Mouse (Mus musculus) liver, embryonic 14.5 days (tissue): ENCODE data around the gene Lzts2. TPM values are rescaled to one million over a fixed set of nuclear protein-coding genes. Genes with fewer than 3 reads are reported as not detected.

ENCODE experiments used
- ATAC-seq: fragments of 200-750 bp; cut with Nextera tagmentation; 2 replicates; pipeline ENCODE4 v1.8.0; 2017; ENCODE audit warnings: moderate number of reproducible peaks, mild to moderate bottlenecking, moderate library complexity; ENCODE audit not compliant: insufficient read depth
- DNase-seq, 3 experiments: peaks; one replicate each; pipeline ENCODE4 v3.0.0-alpha.2; 2012 to 2013; ENCODE audit warnings: low read depth in 3 of 3, low spot score in 3 of 3
- H3K27ac ChIP-seq: fragments of 300-500 bp; sonication (generic); 2 replicates; pipeline ENCODE4 v1.5.1; 2014; ENCODE audit warnings: moderate library complexity, mild to moderate bottlenecking, control low read depth, inconsistent platforms
- H3K27me3 ChIP-seq: fragments of 300-500 bp; sonication (generic); 2 replicates; pipeline ENCODE4 v1.6.1; 2014; ENCODE audit warnings: mild to moderate bottlenecking, low read length, moderate library complexity; ENCODE audit not compliant: control insufficient read depth, insufficient read depth
- H3K36me3 ChIP-seq: fragments of 300-500 bp; sonication (generic); replicated peaks from 2 replicates; pipeline ENCODE4 v1.6.1; 2014; ENCODE audit warnings: low read depth; ENCODE audit not compliant: control insufficient read depth, insufficient read depth
- H3K4me1 ChIP-seq, 2 experiments: fragments of 200-500 bp in 1 of 2; fragments of 300-500 bp in 1 of 2; sonication (generic) in 1 of 2; replicated peaks; 2 replicates each; pipeline ENCODE4 v1.6.1; 2012 to 2014; ENCODE audit warnings: antibody characterized with exemption in 1 of 2, inconsistent platforms in 1 of 2, low read length in 1 of 2; ENCODE audit not compliant: control insufficient read depth in 2 of 2, insufficient read depth in 2 of 2
- H3K4me2 ChIP-seq: fragments of 300-500 bp; sonication (generic); 2 replicates; pipeline ENCODE4 v1.6.1; 2014; ENCODE audit warnings: low read depth, mild to moderate bottlenecking, control low read depth, moderate library complexity
- H3K4me3 ChIP-seq, 2 experiments: fragments of 200-500 bp in 1 of 2; fragments of 300-500 bp in 1 of 2; sonication (generic) in 1 of 2; 2 replicates each; pipeline ENCODE4 v1.5.1; 2012 to 2014; ENCODE audit warnings: low read depth in 2 of 2, low read length in 2 of 2, mild to moderate bottlenecking in 2 of 2, control low read depth in 1 of 2, inconsistent platforms in 1 of 2, moderate library complexity in 1 of 2; ENCODE audit not compliant: insufficient read depth in 1 of 2
- H3K9ac ChIP-seq: fragments of 300-500 bp; sonication (generic); replicated peaks from 2 replicates; pipeline ENCODE4 v1.6.1; 2014; ENCODE audit warnings: mild to moderate bottlenecking, control low read depth, moderate library complexity
- H3K9me3 ChIP-seq: fragments of 300-500 bp; sonication (generic); 2 replicates; pipeline ENCODE4 v1.6.1; 2016; ENCODE audit warnings: low read length, mixed read lengths; ENCODE audit not compliant: control insufficient read depth
- CTCF ChIP-seq: IDR thresholded peaks from 2 replicates; pipeline ENCODE4 v1.5.1; 2016; ENCODE audit warnings: antibody characterized with exemption, low read depth, control low read depth
- EP300 ChIP-seq: IDR thresholded peaks from 2 replicates; pipeline ENCODE4 v1.6.1; 2016; ENCODE audit warnings: antibody characterized with exemption, low read depth
- WGBS: fragments of 180-500 bp; shearing (Covaris S2); extraction: QIAGEN DNeasy Blood & Tissue Kit; methylation state at CpG from one replicate; pipeline ENCODE4 v1.1.7; 2014; ENCODE audit not compliant: insufficient replicate concordance; 5-methylcytosine and 5-hydroxymethylcytosine counted together
- polyA plus RNA-seq, 2 experiments: library from polyadenylated mRNA; depleted of rRNA in 1 of 2; stranded (reverse) in 1 of 2; unstranded in 1 of 2; fragments of >200 nt; fragmentation: Nextera tagmentation in 1 of 2; extraction: Ambion mirVana in 1 of 2; gene quantifications; 2 replicates each; pipeline versions ENCODE4 v1.2.1 to v1.2.3; 2012 to 2014

Gene Lzts2
- polyA plus RNA-seq, 2 experiments = 3.7 to 4.8 TPM

- peak overlapping the region; percentile 59 for H3K9ac ChIP-seq
- 27% methylated on average over 11 of the region's 11 CpGs for WGBS
- H3K4me1 ChIP-seq = peaks cover 0 to 19% of the 10 kb centered on the region in 2 experiments; a peak in 2 of 4 replicates
- peak; percentile 52 for TF ChIP-seq EP300
- no peak for TF ChIP-seq CTCF
- ATAC-seq (peak; percentile 77), DNase-seq (peak in 2 of 3 experiments; percentile 20 to 54)
- peak overlapping the region; percentile 59 for H3K4me2 ChIP-seq
- peak overlapping the region; percentile 38 to 61 for H3K4me3 ChIP-seq
- H3K27me3 ChIP-seq = peaks cover 23% of the 10 kb centered on the region
- H3K27ac ChIP-seq = peak overlapping the region; percentile 49
- H3K36me3 ChIP-seq = no peaks in the 10 kb centered on the region
- no peaks in the 10 kb centered on the region for H3K9me3 ChIP-seq
Observed at GRCm38 (mm10) chr19:45047935-45048643, 33.9 kb downstream of the Lzts2 start.

GRCm38 (mm10) chr19:45048644-45049365 lies 34.6 kb downstream of the Lzts2 start:
- TF ChIP-seq CTCF (no peak), EP300 (no peak)
- Histone ChIP-seq H3K9ac (no peak overlapping the region), H3K4me2 (peak overlapping the region; percentile 59), H3K27ac (no peak overlapping the region), H3K9me3 (no peaks in the 10 kb centered on the region), H3K36me3 (no peaks in the 10 kb centered on the region), H3K4me3 (peak overlapping the region in 1 of 2 experiments; percentile 61; a peak in 1 of 4 replicates), H3K4me1 (peaks cover 0 to 19% of the 10 kb centered on the region in 2 experiments; a peak in 2 of 4 replicates), H3K27me3 (peaks cover 23% of the 10 kb centered on the region)
- DNase-seq (no peak), ATAC-seq (no peak)
- WGBS = 73% methylated on average over 12 of the region's 12 CpGs

- Histone ChIP-seq H3K27me3 (peaks cover 18% of the 10 kb centered on the region), H3K27ac (no peak overlapping the region), H3K4me3 (no peak overlapping the region), H3K4me1 (peaks cover 0 to 19% of the 10 kb centered on the region in 2 experiments; a peak in 2 of 4 replicates), H3K9ac (no peak overlapping the region), H3K9me3 (no peaks in the 10 kb centered on the region), H3K36me3 (no peaks in the 10 kb centered on the region), H3K4me2 (no peak overlapping the region)
- WGBS = 62% methylated on average over 9 of the region's 9 CpGs
- no peak for DNase-seq
- ATAC-seq = no peak
- no peak for TF ChIP-seq CTCF
- TF ChIP-seq EP300 = no peak
Observed at GRCm38 (mm10) chr19:45049523-45049922, 35.3 kb downstream of the Lzts2 start.

- Histone ChIP-seq H3K36me3 (no peaks in the 10 kb centered on the region), H3K4me2 (no peak overlapping the region), H3K27ac (no peak overlapping the region), H3K4me1 (peaks cover 12 to 18% of the 10 kb centered on the region in 2 experiments), H3K9me3 (no peaks in the 10 kb centered on the region), H3K4me3 (no peak overlapping the region), H3K27me3 (no peaks in the 10 kb centered on the region), H3K9ac (no peak overlapping the region)
- no peak for DNase-seq
- no peak for ATAC-seq
- TF ChIP-seq CTCF (no peak), EP300 (no peak)
- 74% methylated on average over 8 of the region's 8 CpGs for whole genome bisulfite sequencing
Observed at GRCm38 (mm10) chr19:45053451-45053850, 39.2 kb downstream of the Lzts2 start.
